Mouse (Mus musculus) small intestine, adult 2 months (tissue): ENCODE results near the gene Spg21. TPM values are rescaled to one million over a fixed set of nuclear protein-coding genes. Genes with fewer than 3 reads are reported as not detected.

ENCODE experiments used
- H3K27ac ChIP-seq: fragments of 200-500 bp; 2 replicates; pipeline ENCODE4 v1.5.1; 2012; ENCODE audit warnings: low read depth, low read length, control low read depth, inconsistent platforms; ENCODE audit not compliant: insufficient read depth
- H3K27me3 ChIP-seq: fragments of 200-500 bp; 2 replicates; pipeline ENCODE4 v1.6.1; 2012; ENCODE audit warnings: mild to moderate bottlenecking, moderate library complexity, low read length, inconsistent platforms; ENCODE audit not compliant: control insufficient read depth, insufficient read depth
- H3K36me3 ChIP-seq: fragments of 200-500 bp; 2 replicates; pipeline ENCODE4 v1.6.1; 2012; ENCODE audit warnings: mild to moderate bottlenecking, low read length, control low read depth, inconsistent platforms; ENCODE audit not compliant: control insufficient read depth, insufficient read depth
- H3K4me1 ChIP-seq: fragments of 200-500 bp; 2 replicates; pipeline ENCODE4 v1.6.1; 2012; ENCODE audit warnings: low read length, inconsistent platforms, mixed read lengths; ENCODE audit not compliant: control insufficient read depth, insufficient read depth, insufficient read length
- H3K4me3 ChIP-seq: fragments of 200-500 bp; 2 replicates; pipeline ENCODE4 v1.5.1; 2012; ENCODE audit warnings: low read depth, mild to moderate bottlenecking, control low read depth, inconsistent platforms, low read length, moderate library complexity
- CTCF ChIP-seq: fragments of 200-500 bp; IDR thresholded peaks from 2 replicates; pipeline ENCODE4 v1.5.1; 2012; ENCODE audit warnings: low read depth, mild to moderate bottlenecking, control low read depth, inconsistent platforms, low read length, moderate library complexity, mixed read lengths; ENCODE audit not compliant: insufficient replicate concordance, insufficient read length; ENCODE audit errors: extremely low read depth
- POLR2A ChIP-seq: fragments of 200-500 bp; IDR thresholded peaks from 2 replicates; pipeline ENCODE4 v1.6.1; 2012; ENCODE audit warnings: low read depth, mild to moderate bottlenecking, control low read depth, inconsistent platforms, low read length, moderate library complexity
- WGBS: fragments of 180-500 bp; shearing (Covaris S2); methylation state at CpG from one replicate; pipeline ENCODE4 v1.1.7; 2018; 5-methylcytosine and 5-hydroxymethylcytosine counted together
- polyA plus RNA-seq: library from polyadenylated mRNA; depleted of rRNA; stranded (reverse); fragments of >200 nt; gene quantifications from 2 replicates; pipeline ENCODE4 v1.2.3, GENCODE M21; 2012; rRNA removed

Spg21 gene
- polyA plus RNA-seq = 4.5 and 9.7 TPM in 2 replicates

GRCm38 (mm10) chr9:65460732-65461442 lies at the start of gene Spg21:
TSS of gene Spg21 (plus strand) at chr9:65460947.
- H3K27me3 ChIP-seq = no peaks in the 10 kb centered on the region
- H3K4me1 ChIP-seq = peaks cover 7% of the 10 kb centered on the region; the same call in 1 of the 2 replicates
- peak within 1 kb of the TSS; percentile 88 for H3K4me3 ChIP-seq
- H3K36me3 ChIP-seq = peaks cover 4% of the 10 kb centered on the region
- TF ChIP-seq POLR2A (peak; percentile 41; the same call in 1 of the 2 replicates), CTCF (no peak)
- H3K27ac ChIP-seq = peak within 1 kb of the TSS; percentile 70
- WGBS = under 1% methylated on average over 53 of the region's 53 CpGs

- H3K4me1 ChIP-seq = peaks cover 23% of the 10 kb centered on the region; the same call in 1 of the 2 replicates
- 62% methylated on average over 3 of the region's 3 CpGs for WGBS
- H3K27me3 ChIP-seq = no peaks in the 10 kb centered on the region
- H3K36me3 ChIP-seq = peaks cover 36% of the 10 kb centered on the region
- H3K27ac ChIP-seq = no peak overlapping the region
- TF ChIP-seq POLR2A = no peak
- TF ChIP-seq CTCF = no peak
- H3K4me3 ChIP-seq = no peak overlapping the region
These were observed 49.4 kb upstream of the Spg21 start for GRCm38 (mm10) chr9:65411326-65411725.

- H3K4me3 ChIP-seq = no peak overlapping the region
- H3K36me3 ChIP-seq = peaks cover 29% of the 10 kb centered on the region
- no peak overlapping the region for H3K27ac ChIP-seq
- TF ChIP-seq POLR2A (no peak), CTCF (no peak)
- no peaks in the 10 kb centered on the region for H3K27me3 ChIP-seq
- 75% methylated on average over 3 of the region's 3 CpGs for WGBS
- peaks cover 5% of the 10 kb centered on the region; the same call in 1 of the 2 replicates for H3K4me1 ChIP-seq
These were observed 43.0 kb upstream of the Spg21 start for GRCm38 (mm10) chr9:65417738-65418137.

- Histone ChIP-seq H3K4me1 (peaks cover 15% of the 10 kb centered on the region; the same call in 1 of the 2 replicates), H3K27ac (no peak overlapping the region), H3K4me3 (peak overlapping the region; percentile 25; the same call in 1 of the 2 replicates), H3K36me3 (peaks cover 15% of the 10 kb centered on the region), H3K27me3 (no peaks in the 10 kb centered on the region)
- 84% methylated on average over 3 of the region's 3 CpGs for WGBS
- TF ChIP-seq CTCF = peak; percentile 32; the same call in 1 of the 2 replicates
- TF ChIP-seq POLR2A = no peak
These were observed 41.1 kb upstream of the Spg21 start for GRCm38 (mm10) chr9:65419633-65420032.

- Histone ChIP-seq H3K4me3 (peak within 1 kb of the TSS; percentile 67), H3K27me3 (no peaks in the 10 kb centered on the region), H3K36me3 (peaks cover 3% of the 10 kb centered on the region; the same call in 1 of the 2 replicates), H3K4me1 (peaks cover 20% of the 10 kb centered on the region; the same call in 1 of the 2 replicates), H3K27ac (peak within 1 kb of the TSS; percentile 98)
- 25% methylated on average over 11 of the region's 11 CpGs for WGBS
- TF ChIP-seq POLR2A = peak; percentile 54; the same call in 1 of the 2 replicates
- no peak for TF ChIP-seq CTCF
These were observed 37.8 kb upstream of the Spg21 start, which contains the start of gene Slc51b for GRCm38 (mm10) chr9:65422760-65423501. TSS of gene Slc51b (minus strand) at chr9:65422955.

- Histone ChIP-seq H3K36me3 (no peaks in the 10 kb centered on the region; the same call in 1 of the 2 replicates), H3K4me1 (peaks cover 23% of the 10 kb centered on the region; the same call in 1 of the 2 replicates), H3K27ac (peak overlapping the region; percentile 88), H3K4me3 (no peak overlapping the region), H3K27me3 (no peaks in the 10 kb centered on the region)
- 6% methylated on average over 3 of the region's 3 CpGs for WGBS
- TF ChIP-seq POLR2A (no peak), CTCF (no peak)
These were observed 36.4 kb upstream of the Spg21 start for GRCm38 (mm10) chr9:65424393-65424792.

- no peak for TF ChIP-seq POLR2A
- no peak for TF ChIP-seq CTCF
- peak overlapping the region; percentile 99 for H3K27ac ChIP-seq
- WGBS = 22% methylated on average over 2 of the region's 2 CpGs
- H3K4me3 ChIP-seq = no peak overlapping the region
- peaks cover 25% of the 10 kb centered on the region for H3K4me1 ChIP-seq
- no peaks in the 10 kb centered on the region for H3K27me3 ChIP-seq
- no peaks in the 10 kb centered on the region for H3K36me3 ChIP-seq
These were observed 33.2 kb upstream of the Spg21 start for GRCm38 (mm10) chr9:65427511-65427910.
